In the genomic region with DNA sequence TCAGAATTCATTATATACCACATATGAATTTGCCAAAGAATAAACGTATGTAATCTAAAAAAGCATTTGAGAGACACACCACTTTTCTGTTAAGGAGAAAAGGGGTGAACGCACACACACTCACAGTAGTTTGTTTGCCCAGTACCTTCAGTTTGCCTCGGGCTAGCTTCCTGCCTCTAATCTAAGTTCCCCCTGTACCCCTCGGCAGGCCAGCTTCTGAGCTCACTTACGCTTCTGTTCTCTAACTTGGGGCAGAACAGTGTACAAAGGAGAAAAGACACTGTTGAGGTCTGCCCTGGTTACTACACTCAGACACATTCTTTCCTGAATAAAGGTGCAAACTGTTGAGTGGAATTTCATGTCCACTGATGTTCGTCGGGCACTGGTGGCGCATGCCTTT, we compare ENCODE assay signal across 16 mouse cellular contexts.
"Had no signal": no experiment of that assay in that cellular context is flagged by ENCODE, and none has a peak within 500 bp of the region (broad histone marks: within the 10 kb centered on the region; RNA-seq: fewer than 3 reads in every experiment).

No protein-coding gene starts in this region.

- DNase-seq: gastrocnemius, adult 2 months; gastrocnemius, postnatal 10 days; gastrocnemius, postnatal 25 days; heart, adult 2 months; heart, postnatal 14 days; kidney, adult 11 months; kidney, adult 2 months; kidney, adult 9 months; kidney, postnatal 14 days; kidney, postnatal 36 days; layer of hippocampus, adult 9-11 months; layer of hippocampus, postnatal 36 days; left cerebral cortex, postnatal 4 days had no signal

- ATAC-seq: hindbrain, postnatal 0 days; intestine, embryonic 16.5 days; liver, embryonic 12.5 days had no signal
